Mouse (Mus musculus) CD4-positive, CD25-positive, alpha-beta regulatory T cell, adult 2 months (primary cell): ENCODE data around the gene Rbm20.
A peak's percentile ranks its signal among the peaks of the same experiment; 100 is the strongest.

ENCODE experiments used
- DNase-seq: peaks from one replicate; pipeline ENCODE4 v3.0.0-alpha.2; 2012; ENCODE audit warnings: low read depth, low spot score

Gene Rbm20

GRCm38 (mm10) chr19:53810024-53810423 lies 132.9 kb downstream of the Rbm20 start:
- DNase-seq = peak; percentile 34

- DNase-seq = no peak
Observed at GRCm38 (mm10) chr19:53810584-53810983, 133.5 kb downstream of the Rbm20 start.

GRCm38 (mm10) chr19:53813576-53813975 lies 136.5 kb downstream of the Rbm20 start:
- DNase-seq = no peak

- no peak for DNase-seq
Observed at GRCm38 (mm10) chr19:53815714-53816113, 138.6 kb downstream of the Rbm20 start.

- DNase-seq = no peak
Observed at GRCm38 (mm10) chr19:53816242-53816641, 139.1 kb downstream of the Rbm20 start.

- DNase-seq = no peak
Observed at GRCm38 (mm10) chr19:53819299-53819698, 142.2 kb downstream of the Rbm20 start.

GRCm38 (mm10) chr19:53821241-53822120 lies 144.4 kb downstream of the Rbm20 start:
- no peak for DNase-seq

- DNase-seq = no peak
Observed at GRCm38 (mm10) chr19:53823847-53824246, 146.7 kb downstream of the Rbm20 start.

- peak; percentile 66 for DNase-seq
Observed at GRCm38 (mm10) chr19:53824872-53825680, 148.0 kb downstream of the Rbm20 start.

- no peak for DNase-seq
Observed at GRCm38 (mm10) chr19:53829990-53830389, 152.9 kb downstream of the Rbm20 start.

- DNase-seq = no peak
Observed at GRCm38 (mm10) chr19:53830407-53831163, 153.5 kb downstream of the Rbm20 start.

- no peak for DNase-seq
Observed at GRCm38 (mm10) chr19:53831164-53831448, 154.0 kb downstream of the Rbm20 start.

- DNase-seq = no peak
Observed at GRCm38 (mm10) chr19:53832512-53832911, 155.4 kb downstream of the Rbm20 start.

GRCm38 (mm10) chr19:53833745-53834369 lies 156.8 kb downstream of the Rbm20 start:
- no peak for DNase-seq

GRCm38 (mm10) chr19:53836569-53837454 lies 159.7 kb downstream of the Rbm20 start:
- no peak for DNase-seq

GRCm38 (mm10) chr19:53838850-53839249 lies 161.7 kb downstream of the Rbm20 start:
- peak; percentile 39 for DNase-seq

GRCm38 (mm10) chr19:53839837-53840236 lies 162.7 kb downstream of the Rbm20 start:
- DNase-seq = no peak

- peak; percentile 89 for DNase-seq
Observed at GRCm38 (mm10) chr19:53841915-53842314, 164.8 kb downstream of the Rbm20 start.

GRCm38 (mm10) chr19:53843972-53844371 lies 166.9 kb downstream of the Rbm20 start:
- no peak for DNase-seq

GRCm38 (mm10) chr19:53848272-53848995 lies 171.3 kb downstream of the Rbm20 start:
- DNase-seq = no peak
